Mouse (Mus musculus): ENCODE measurements around the gene Ssr2. TPM values are rescaled to one million over a fixed set of nuclear protein-coding genes. Genes with fewer than 3 reads are reported as not detected.
A peak's percentile ranks its signal among the peaks of the same experiment; 100 is the strongest.

Ssr2 gene
- polyA plus RNA-seq, 1 experiment from 2014 or later = 269 TPM

DNA sequence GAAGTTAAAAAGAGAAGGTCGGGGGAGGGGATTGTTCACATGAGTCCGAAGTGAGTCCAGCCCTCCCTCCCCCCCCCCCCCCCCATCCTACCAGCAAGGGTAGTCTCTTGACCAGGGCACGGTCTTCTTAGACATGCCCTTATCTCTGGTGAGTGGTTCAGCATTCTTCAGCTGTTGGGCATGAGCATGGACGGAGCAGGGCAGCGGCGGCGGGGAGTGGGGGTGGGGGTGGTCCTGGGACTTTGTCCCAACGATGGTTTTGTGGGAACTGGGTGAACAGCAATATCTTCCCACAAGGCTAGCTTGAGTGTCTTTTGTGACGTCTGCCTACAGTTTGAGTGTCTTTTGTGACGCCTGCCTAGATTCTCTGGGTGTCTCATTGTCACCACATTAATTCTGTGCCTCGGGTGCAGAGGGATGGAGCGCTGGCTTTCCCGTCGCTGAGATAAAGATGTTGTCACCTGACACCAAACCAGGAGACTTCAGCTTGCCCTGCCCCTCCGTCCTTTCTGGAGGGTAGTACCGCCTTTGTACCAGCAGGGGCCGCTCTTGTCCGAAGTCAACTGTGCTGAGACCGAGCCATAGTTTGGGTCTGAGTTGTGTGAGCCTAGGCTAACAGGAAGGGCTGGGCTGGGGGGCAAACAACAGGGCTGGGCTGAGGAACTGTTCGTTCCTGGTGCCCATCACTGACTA is 31.5 kb downstream of the Ssr2 start:
- under 1% methylated on average over 20 of the region's 20 CpGs for whole genome bisulfite sequencing
- peaks cover 16% of the 10 kb centered on the region for H3K4me1 ChIP-seq (ENCODE audit: insufficient read depth, low read length)
- no peaks in the 10 kb centered on the region for H3K27me3 ChIP-seq (ENCODE audit: insufficient read depth, low read length)
- H3K4me3 ChIP-seq (ENCODE audit: low read length) = peak overlapping the region; percentile 35
- H3K4me2 ChIP-seq (replicated peaks; ENCODE audit: low read depth, low read length) = peak overlapping the region; percentile 55
- H3K9ac ChIP-seq (replicated peaks; ENCODE audit: low read length) = peak overlapping the region; percentile 62
- peak; percentile 89 for ATAC-seq (ENCODE audit: low FRiP score, low TSS enrichment)
- H3K27ac ChIP-seq (ENCODE audit: low read length) = no peak overlapping the region
- no peaks in the 10 kb centered on the region for H3K36me3 ChIP-seq (ENCODE audit: insufficient read depth, low read length)
- no peaks in the 10 kb centered on the region for H3K9me3 ChIP-seq (ENCODE audit: low read length)

DNA sequence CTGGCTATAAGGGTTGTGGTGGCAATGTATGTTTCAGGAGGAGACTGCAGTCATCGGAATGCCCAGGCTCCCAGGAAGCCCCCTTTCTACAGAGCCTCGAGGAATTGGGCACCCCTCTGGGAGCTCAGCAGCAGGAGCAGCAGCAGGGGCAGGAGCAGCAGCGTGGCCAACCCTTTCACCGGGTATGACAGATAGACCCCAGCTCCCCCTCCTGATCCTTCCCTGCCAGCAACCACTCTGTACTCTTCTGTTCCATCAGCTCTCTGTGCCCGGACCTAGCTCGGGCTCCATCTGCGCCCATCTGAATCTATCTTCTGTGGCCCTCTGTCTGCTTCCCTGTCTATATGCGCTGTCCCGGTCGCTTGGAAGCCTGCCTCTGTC is 32.1 kb downstream of the Ssr2 start:
- peak; percentile 49 for ATAC-seq (ENCODE audit: low FRiP score, low TSS enrichment)
- H3K27ac ChIP-seq (ENCODE audit: low read length) = no peak overlapping the region

DNA sequence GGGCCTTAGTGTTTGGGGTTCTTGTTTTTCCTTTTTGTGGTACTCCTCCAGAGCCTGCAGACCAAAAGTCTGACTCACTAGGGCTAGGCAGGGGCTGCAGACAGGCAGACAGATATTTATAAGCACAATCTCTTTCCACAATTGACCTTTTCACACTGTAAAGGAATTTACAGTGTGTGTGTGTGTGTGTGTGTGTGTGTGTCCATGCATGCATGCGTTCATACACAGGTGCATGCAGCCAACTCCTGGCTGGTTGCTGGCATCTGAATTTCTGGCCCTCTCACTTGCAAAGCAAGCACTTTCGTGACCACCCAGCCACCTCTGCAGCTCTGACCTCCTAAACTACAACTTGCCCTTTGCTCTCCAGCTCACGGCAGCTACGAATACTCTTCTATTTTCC is 33.4 kb downstream of the Ssr2 start:
- no peak overlapping the region for H3K9ac ChIP-seq (replicated peaks; ENCODE audit: low read length)
- WGBS = 45% methylated on average over 4 of the region's 4 CpGs
- no peak overlapping the region for H3K4me3 ChIP-seq (ENCODE audit: low read length)
- H3K27me3 ChIP-seq (ENCODE audit: insufficient read depth, low read length) = no peaks in the 10 kb centered on the region
- no peak overlapping the region for H3K27ac ChIP-seq (ENCODE audit: low read length)
- H3K36me3 ChIP-seq (ENCODE audit: insufficient read depth, low read length) = no peaks in the 10 kb centered on the region
- H3K4me2 ChIP-seq (replicated peaks; ENCODE audit: low read depth, low read length) = no peak overlapping the region
- no peak for ATAC-seq (ENCODE audit: low FRiP score, low TSS enrichment)
- H3K4me1 ChIP-seq (ENCODE audit: insufficient read depth, low read length) = peaks cover 13% of the 10 kb centered on the region
- H3K9me3 ChIP-seq (ENCODE audit: low read length) = no peaks in the 10 kb centered on the region

More for the DNA sequence above, 32.1 kb downstream of the Ssr2 start:
- peak overlapping the region; percentile 62 for H3K9ac ChIP-seq (replicated peaks; ENCODE audit: low read length)
- no peaks in the 10 kb centered on the region for H3K9me3 ChIP-seq (ENCODE audit: low read length)
- WGBS = 25% methylated on average over 10 of the region's 10 CpGs
- H3K4me3 ChIP-seq (ENCODE audit: low read length) = peak overlapping the region; percentile 35
- H3K4me2 ChIP-seq (replicated peaks; ENCODE audit: low read depth, low read length) = peak overlapping the region; percentile 55
- no peaks in the 10 kb centered on the region for H3K27me3 ChIP-seq (ENCODE audit: insufficient read depth, low read length)
- H3K36me3 ChIP-seq (ENCODE audit: insufficient read depth, low read length) = no peaks in the 10 kb centered on the region
- peaks cover 16% of the 10 kb centered on the region for H3K4me1 ChIP-seq (ENCODE audit: insufficient read depth, low read length)

DNA sequence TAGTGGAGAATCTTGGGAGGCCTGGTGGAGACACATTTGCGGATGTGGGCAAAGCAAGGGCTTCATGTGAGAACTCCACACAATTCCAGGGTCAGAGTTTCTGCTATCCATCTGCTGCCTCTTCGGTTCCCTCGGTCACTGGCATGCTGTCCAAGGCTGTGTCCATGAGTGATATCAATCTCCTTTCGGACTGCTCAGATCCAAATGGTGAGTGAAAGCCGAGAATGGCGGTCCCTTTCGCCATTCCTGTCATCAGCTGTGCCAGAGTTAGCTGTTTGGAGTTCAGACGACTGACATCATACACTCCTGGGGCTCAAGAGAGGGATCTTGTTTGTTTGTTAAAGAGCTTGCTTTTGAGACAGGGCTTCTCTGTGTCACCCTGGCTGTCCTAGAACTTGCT is 38.7 kb downstream of the Ssr2 start:
- no peaks in the 10 kb centered on the region for H3K9me3 ChIP-seq (ENCODE audit: low read length)
- no peak for ATAC-seq (ENCODE audit: low FRiP score, low TSS enrichment)
- no peak overlapping the region for H3K27ac ChIP-seq (ENCODE audit: low read length)
- 78% methylated on average over 8 of the region's 8 CpGs for WGBS
- H3K4me3 ChIP-seq (ENCODE audit: low read length) = no peak overlapping the region
- H3K9ac ChIP-seq (replicated peaks; ENCODE audit: low read length) = no peak overlapping the region
- no peaks in the 10 kb centered on the region for H3K36me3 ChIP-seq (ENCODE audit: insufficient read depth, low read length)
- H3K4me1 ChIP-seq (ENCODE audit: insufficient read depth, low read length) = peaks cover 26% of the 10 kb centered on the region
- no peak overlapping the region for H3K4me2 ChIP-seq (replicated peaks; ENCODE audit: low read depth, low read length)
- H3K27me3 ChIP-seq (ENCODE audit: insufficient read depth, low read length) = no peaks in the 10 kb centered on the region

DNA sequence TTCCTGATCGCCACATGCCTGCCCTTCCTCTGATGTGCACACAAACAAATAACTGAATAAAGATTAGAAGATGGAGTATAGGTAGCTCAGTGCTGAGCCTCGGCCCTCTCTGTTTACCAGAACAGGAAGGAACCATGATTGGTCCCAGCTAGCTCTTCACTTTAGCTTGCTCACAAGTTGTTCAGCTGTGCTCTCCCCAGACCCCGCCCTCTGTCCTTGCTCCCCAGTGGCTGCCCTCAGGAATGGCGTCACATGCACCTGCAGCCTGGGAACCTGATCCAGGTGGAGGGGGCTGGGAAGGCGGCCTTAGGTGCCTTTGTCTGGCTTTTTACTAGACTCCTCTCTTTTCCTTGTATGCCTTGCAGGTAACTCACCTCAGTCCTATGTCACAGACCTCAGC is 39.4 kb downstream of the Ssr2 start:
- 69% methylated on average over 5 of the region's 5 CpGs for WGBS
- H3K4me1 ChIP-seq (ENCODE audit: insufficient read depth, low read length) = peaks cover 29% of the 10 kb centered on the region
- H3K4me3 ChIP-seq (ENCODE audit: low read length) = peak overlapping the region; percentile 28
- peak; percentile 55 for ATAC-seq (ENCODE audit: low FRiP score, low TSS enrichment)
- H3K36me3 ChIP-seq (ENCODE audit: insufficient read depth, low read length) = no peaks in the 10 kb centered on the region
- peak overlapping the region; percentile 42 for H3K4me2 ChIP-seq (replicated peaks; ENCODE audit: low read depth, low read length)
- H3K27ac ChIP-seq (ENCODE audit: low read length) = peak overlapping the region; percentile 71
- H3K27me3 ChIP-seq (ENCODE audit: insufficient read depth, low read length) = no peaks in the 10 kb centered on the region
- H3K9ac ChIP-seq (replicated peaks; ENCODE audit: low read length) = peak overlapping the region; percentile 23
- H3K9me3 ChIP-seq (ENCODE audit: low read length) = no peaks in the 10 kb centered on the region

DNA sequence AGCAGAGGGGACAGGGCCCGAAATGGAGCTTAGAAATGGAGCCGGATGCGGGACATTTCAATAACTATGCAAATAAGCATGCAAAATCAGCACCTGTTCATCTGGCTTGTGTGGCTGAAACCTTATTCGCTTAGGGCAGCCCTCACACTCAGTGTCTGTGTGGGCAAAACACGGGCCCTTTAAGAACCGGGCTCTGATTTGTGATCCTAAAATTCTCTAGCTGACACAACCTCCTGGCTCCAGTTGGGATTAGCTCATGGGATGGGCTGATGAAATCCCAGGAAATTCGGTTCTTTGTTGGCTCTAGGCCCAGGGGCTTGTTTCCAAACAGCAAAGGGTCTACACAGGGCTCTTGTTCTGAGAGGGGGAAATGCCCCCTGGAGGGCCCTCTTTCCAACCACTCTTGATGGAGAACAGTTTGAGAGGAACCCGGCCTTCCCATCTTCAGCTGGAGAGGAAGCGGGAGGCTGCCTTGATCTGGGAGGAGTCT is 40.3 kb downstream of the Ssr2 start:
- 48% methylated on average over 9 of the region's 9 CpGs for WGBS
- Histone ChIP-seq H3K4me2 (replicated peaks; ENCODE audit: low read depth, low read length) (peak overlapping the region; percentile 42), H3K4me3 (ENCODE audit: low read length) (peak overlapping the region; percentile 28), H3K27me3 (ENCODE audit: insufficient read depth, low read length) (no peaks in the 10 kb centered on the region), H3K36me3 (ENCODE audit: insufficient read depth, low read length) (no peaks in the 10 kb centered on the region), H3K27ac (ENCODE audit: low read length) (peak overlapping the region; percentile 71), H3K4me1 (ENCODE audit: insufficient read depth, low read length) (peaks cover 35% of the 10 kb centered on the region), H3K9ac (replicated peaks; ENCODE audit: low read length) (peak overlapping the region; percentile 23), H3K9me3 (ENCODE audit: low read length) (no peaks in the 10 kb centered on the region)
- ATAC-seq (ENCODE audit: low FRiP score, low TSS enrichment) = no peak; the same call in 1 of the 2 replicates

DNA sequence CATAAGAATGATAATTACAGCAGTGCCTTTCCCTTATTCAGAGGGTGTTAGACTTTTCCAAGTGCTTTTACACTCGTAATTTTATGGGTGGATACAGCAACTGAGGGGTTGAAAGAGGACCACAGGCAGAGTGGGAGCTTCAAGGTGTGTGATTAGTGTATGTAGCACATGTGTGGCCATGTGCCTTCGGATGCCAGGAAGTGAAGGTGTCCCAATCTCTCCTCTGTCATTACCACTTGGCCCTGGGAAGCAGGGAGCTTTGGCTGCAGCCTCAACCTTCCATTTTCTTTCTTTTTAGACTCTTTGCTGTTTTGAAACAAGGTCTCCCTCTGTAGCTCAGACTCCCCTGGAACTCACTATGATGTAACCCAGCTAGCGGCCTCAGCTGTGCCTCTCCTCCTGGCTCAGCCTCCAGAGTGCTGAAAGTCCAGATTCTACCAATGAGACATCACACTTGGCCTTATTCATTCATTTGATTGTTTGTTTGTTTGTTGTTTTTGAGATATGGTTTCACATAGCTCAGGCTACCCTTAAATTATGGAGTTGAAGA is 41.4 kb downstream of the Ssr2 start:
- no peak overlapping the region for H3K4me3 ChIP-seq (ENCODE audit: low read length)
- H3K4me1 ChIP-seq (ENCODE audit: insufficient read depth, low read length) = peaks cover 35% of the 10 kb centered on the region
- H3K9me3 ChIP-seq (ENCODE audit: low read length) = no peaks in the 10 kb centered on the region
- peak overlapping the region; percentile 42 for H3K4me2 ChIP-seq (replicated peaks; ENCODE audit: low read depth, low read length)
- H3K27me3 ChIP-seq (ENCODE audit: insufficient read depth, low read length) = no peaks in the 10 kb centered on the region
- ATAC-seq (ENCODE audit: low FRiP score, low TSS enrichment) = no peak
- H3K9ac ChIP-seq (replicated peaks; ENCODE audit: low read length) = no peak overlapping the region
- 76% methylated on average over 3 of the region's 3 CpGs for whole genome bisulfite sequencing
- no peak overlapping the region for H3K27ac ChIP-seq (ENCODE audit: low read length)
- no peaks in the 10 kb centered on the region for H3K36me3 ChIP-seq (ENCODE audit: insufficient read depth, low read length)

DNA sequence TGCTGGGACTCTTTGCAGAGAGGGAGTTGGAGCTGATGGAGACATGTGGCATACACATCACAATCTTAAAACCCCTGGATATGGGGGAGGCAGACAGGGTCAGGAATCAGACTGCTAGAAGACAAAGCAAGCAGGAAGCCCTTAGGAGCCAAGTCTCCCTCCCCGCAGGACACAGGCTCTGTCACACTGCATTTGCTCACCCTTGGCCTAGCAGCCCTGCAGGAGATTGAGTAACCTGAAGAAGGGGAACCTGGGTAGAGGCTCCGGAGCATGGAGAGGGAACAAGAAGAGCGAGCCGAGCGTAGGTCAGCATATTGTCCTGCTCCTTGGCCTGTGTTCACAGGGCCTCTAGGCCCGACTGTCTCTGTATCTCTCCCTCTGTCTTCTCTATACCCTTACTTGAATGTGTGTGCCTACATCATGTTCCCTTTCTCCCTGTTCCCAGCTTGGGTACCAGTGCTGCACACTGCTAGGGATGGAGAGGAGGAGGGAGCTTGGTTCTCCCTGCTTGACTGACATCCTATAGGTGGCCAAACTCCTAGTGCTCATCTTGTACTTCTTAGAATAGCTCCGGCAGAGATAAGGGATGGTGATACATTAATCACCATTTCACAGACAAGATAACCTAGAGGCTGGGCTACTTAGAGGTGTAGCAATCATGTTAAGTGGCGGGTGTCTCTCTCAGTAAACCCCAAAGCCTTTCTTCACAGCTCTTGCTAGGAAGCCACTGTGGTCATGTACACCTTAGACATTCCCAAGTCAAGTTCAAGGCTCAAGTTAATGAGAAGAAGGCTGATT is 42.6 kb downstream of the Ssr2 start:
- Histone ChIP-seq H3K4me2 (replicated peaks; ENCODE audit: low read depth, low read length) (no peak overlapping the region), H3K27ac (ENCODE audit: low read length) (peak overlapping the region; percentile 47; the same call in 1 of the 2 replicates), H3K9ac (replicated peaks; ENCODE audit: low read length) (no peak overlapping the region), H3K4me1 (ENCODE audit: insufficient read depth, low read length) (peaks cover 35% of the 10 kb centered on the region), H3K9me3 (ENCODE audit: low read length) (no peaks in the 10 kb centered on the region), H3K27me3 (ENCODE audit: insufficient read depth, low read length) (no peaks in the 10 kb centered on the region), H3K4me3 (ENCODE audit: low read length) (no peak overlapping the region), H3K36me3 (ENCODE audit: insufficient read depth, low read length) (no peaks in the 10 kb centered on the region)
- ATAC-seq (ENCODE audit: low FRiP score, low TSS enrichment) = no peak
- 49% methylated on average over 8 of the region's 8 CpGs for WGBS

DNA sequence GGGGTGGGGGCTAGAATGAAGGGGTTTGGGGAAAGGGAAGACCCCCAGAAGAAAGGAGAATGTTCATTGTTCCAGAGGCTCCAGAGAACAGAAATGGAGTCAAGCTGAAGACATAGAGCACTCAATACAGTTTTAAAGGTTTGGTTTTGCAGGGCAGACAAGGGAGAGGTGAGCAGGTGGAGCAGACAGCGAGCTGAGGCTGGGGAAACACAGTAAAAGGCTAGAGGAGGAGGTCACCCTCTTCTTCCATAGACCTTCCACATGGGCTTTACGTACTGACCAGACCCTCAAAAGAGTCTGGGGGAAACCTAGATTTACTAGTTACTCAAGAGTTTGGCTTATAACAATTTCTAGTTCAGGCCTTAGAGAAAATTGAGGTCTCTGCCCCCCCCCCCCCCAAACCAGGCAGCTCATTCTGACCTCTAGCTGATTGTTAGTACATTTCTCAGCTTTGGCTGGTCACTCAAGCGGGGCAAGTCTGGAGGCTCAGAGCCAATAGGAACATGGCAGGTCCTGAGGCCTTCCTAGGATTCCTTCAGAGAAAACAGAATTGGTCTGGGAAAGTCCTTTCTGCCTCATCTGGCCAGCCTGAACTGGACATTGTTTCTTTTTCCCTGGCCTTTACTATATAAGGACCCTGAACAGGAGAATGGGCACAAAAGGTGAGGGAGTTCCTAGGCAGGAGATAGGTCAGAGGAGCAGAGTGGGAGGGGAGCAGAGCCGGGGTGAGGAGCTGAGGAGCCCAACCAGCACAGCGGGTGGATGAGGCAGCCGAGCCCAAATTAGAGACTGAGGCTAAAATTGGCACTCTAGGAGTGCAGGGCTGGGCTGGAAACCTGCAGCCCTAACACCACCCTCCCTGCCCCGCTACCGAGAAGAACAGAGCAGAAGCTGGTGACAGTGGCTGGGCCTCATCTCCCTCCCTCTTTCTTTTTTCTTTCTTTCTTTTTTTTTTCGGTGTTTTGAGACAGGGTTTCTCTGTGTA is 43.7 kb downstream of the Ssr2 start:
- no peak for ATAC-seq (ENCODE audit: low FRiP score, low TSS enrichment)
- Histone ChIP-seq H3K4me3 (ENCODE audit: low read length) (0 out of 2 replicates have a peak overlapping the region, but pooled peaks have one; percentile 2), H3K4me2 (replicated peaks; ENCODE audit: low read depth, low read length) (no peak overlapping the region; the same call in 1 of the 2 replicates), H3K4me1 (ENCODE audit: insufficient read depth, low read length) (peaks cover 46% of the 10 kb centered on the region), H3K36me3 (ENCODE audit: insufficient read depth, low read length) (no peaks in the 10 kb centered on the region), H3K9ac (replicated peaks; ENCODE audit: low read length) (no peak overlapping the region), H3K27ac (ENCODE audit: low read length) (peak overlapping the region; percentile 99), H3K27me3 (ENCODE audit: insufficient read depth, low read length) (no peaks in the 10 kb centered on the region), H3K9me3 (ENCODE audit: low read length) (no peaks in the 10 kb centered on the region)
- 52% methylated on average over 9 of the region's 9 CpGs for WGBS
